ENCODE assay signal across 8 mouse cellular contexts in the genomic region with DNA sequence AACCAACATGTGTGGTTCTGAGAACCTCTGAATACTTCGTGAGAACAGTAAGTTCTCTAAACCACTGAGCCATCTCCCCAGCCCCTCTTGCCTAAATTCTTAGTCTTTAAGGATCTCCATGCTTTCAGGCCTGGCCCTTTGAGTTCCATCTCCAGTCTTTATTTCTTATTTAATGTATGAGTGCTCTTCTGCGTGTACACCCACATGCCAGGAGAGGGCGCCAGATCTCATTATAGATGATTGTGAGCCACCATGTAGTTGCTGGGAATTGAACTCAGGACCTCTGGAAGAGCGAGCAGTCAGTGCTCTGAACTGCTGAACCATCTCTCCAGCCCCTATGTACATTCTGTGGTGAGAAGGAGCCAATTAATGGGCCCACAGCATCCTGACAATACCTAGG. TPM values are rescaled to one million over a fixed set of nuclear protein-coding genes. Genes with fewer than 3 reads are reported as not detected.
DNase-seq lines count a peak whose midpoint lies in the region; ATAC-seq and TF ChIP-seq lines count a peak whose summit lies in the region.

No protein-coding gene starts in this region.

- no peak for ATAC-seq in heart, embryonic 12.5 days (ENCODE audit: insufficient number of reproducible peaks, low FRiP score)
- ATAC-seq in megakaryocyte-erythroid progenitor cell, adult 5-6 weeks (replicated peaks; ENCODE audit: low FRiP score, low TSS enrichment, poor library complexity, severe bottlenecking): no peak

- intact Hi-C loops in heart, adult 2 months (cut with DNase I): no loop called here

- WGBS in heart, adult 2 months: 70% methylated on average over 4 of the region's 4 CpGs
- 54% methylated on average over 4 of the region's 4 CpGs for WGBS in heart, embryonic 12.5 days
- WGBS in bone marrow, adult 2 months: 48% methylated on average over 4 of the region's 4 CpGs
- 63% methylated on average over 4 of the region's 4 CpGs for WGBS in liver, adult 2 months

- TF ChIP-seq EP300 in heart, adult 2 months (IDR thresholded peaks at IDR 0.05; ENCODE audit: insufficient read depth, low read depth, low read length): no peak

- no peak for TF ChIP-seq POLR2A in heart, adult 2 months (IDR thresholded peaks at IDR 0.05; ENCODE audit: insufficient read depth, low read depth, low read length)
- no peak for TF ChIP-seq POLR2A in bone marrow, adult 2 months (IDR thresholded peaks at IDR 0.05; ENCODE audit: borderline replicate concordance, control insufficient read depth, low read depth, low read length)
- TF ChIP-seq POLR2A in liver, adult 2 months (IDR thresholded peaks at IDR 0.05; ENCODE audit: extremely low read depth, insufficient read depth, low read length): no peak

- no peak overlapping the region for H3K4me3 ChIP-seq in heart, adult 2 months
- no peak overlapping the region for H3K4me3 ChIP-seq in heart, embryonic 12.5 days
- H3K4me3 ChIP-seq in bone marrow, adult 2 months (replicated peaks; ENCODE audit: control insufficient read depth, low read depth, low read length): no peak overlapping the region
- H3K4me3 ChIP-seq in liver, adult 2 months (ENCODE audit: insufficient read depth, low read depth, low read length): no peak overlapping the region

- no peaks in the 10 kb centered on the region for H3K79me2 ChIP-seq in heart, adult 2 months (replicated peaks; ENCODE audit: control insufficient read depth, insufficient read depth, low read length)
- H3K79me2 ChIP-seq in liver, adult 2 months (ENCODE audit: control insufficient read depth, insufficient read depth, low read length): peaks cover 12% of the 10 kb centered on the region; the same call in 1 of the 2 replicates

- H3K9ac ChIP-seq in heart, adult 2 months (ENCODE audit: low read depth, low read length): no peak overlapping the region
- H3K9ac ChIP-seq in heart, embryonic 12.5 days: no peak overlapping the region
- no peak overlapping the region for H3K9ac ChIP-seq in liver, adult 2 months (ENCODE audit: low read depth, low read length)

- no peak for DNase-seq in heart, adult 2 months
- peak; percentile 83 for DNase-seq in CD4-positive, CD25-positive, alpha-beta regulatory T cell, adult 2 months (ENCODE audit: low read depth, low spot score)
- DNase-seq in liver, adult 2 months (ENCODE audit: extremely low read depth, low read depth, low spot score): no peak
- DNase-seq in thymus, postnatal 4 days: peak; percentile 82
- DNase-seq in urinary bladder, postnatal 4 days (ENCODE audit: low spot score in 2 of 2): no peak

- H3K36me3 ChIP-seq in heart, adult 2 months (ENCODE audit: control insufficient read depth, insufficient read depth, low read length): no peaks in the 10 kb centered on the region
- H3K36me3 ChIP-seq in heart, embryonic 12.5 days: peaks cover 30% of the 10 kb centered on the region
- H3K36me3 ChIP-seq in liver, adult 2 months (ENCODE audit: control insufficient read depth, insufficient read depth, low read length): peaks cover 13% of the 10 kb centered on the region; the same call in 1 of the 2 replicates

- H3K27me3 ChIP-seq in heart, adult 2 months (ENCODE audit: control insufficient read depth, insufficient read depth, low read length): no peaks in the 10 kb centered on the region
- H3K27me3 ChIP-seq in heart, embryonic 12.5 days (replicated peaks): peaks cover 11% of the 10 kb centered on the region
- no peaks in the 10 kb centered on the region for H3K27me3 ChIP-seq in liver, adult 2 months (ENCODE audit: control insufficient read depth, insufficient read depth, low read length)

- TF ChIP-seq CTCF in heart, adult 2 months (IDR thresholded peaks at IDR 0.05): peak; percentile 74
- TF ChIP-seq CTCF in bone marrow, adult 2 months (IDR thresholded peaks at IDR 0.05; ENCODE audit: control insufficient read depth, insufficient read depth, low read length): peak; percentile 45
- TF ChIP-seq CTCF in liver, adult 2 months (IDR thresholded peaks at IDR 0.05; ENCODE audit: low read depth, low read length): peak; percentile 48; the same call in 1 of the 2 replicates

- H3K9me3 ChIP-seq in heart, embryonic 12.5 days (replicated peaks): no peaks in the 10 kb centered on the region

- peaks cover 6% of the 10 kb centered on the region for H3K4me1 ChIP-seq in heart, adult 2 months (ENCODE audit: control insufficient read depth, insufficient read depth, low read length)
- peaks cover 18% of the 10 kb centered on the region for H3K4me1 ChIP-seq in heart, embryonic 12.5 days (replicated peaks)
- H3K4me1 ChIP-seq in bone marrow, adult 2 months (ENCODE audit: control insufficient read depth, insufficient read depth, low read length): peaks cover 4% of the 10 kb centered on the region
- H3K4me1 ChIP-seq in liver, adult 2 months (ENCODE audit: control insufficient read depth, insufficient read depth, low read length): peaks cover 14% of the 10 kb centered on the region

- H3K4me2 ChIP-seq in heart, embryonic 12.5 days: no peak overlapping the region

- no peak overlapping the region for H3K27ac ChIP-seq in heart, adult 2 months
- no peak overlapping the region for H3K27ac ChIP-seq in heart, embryonic 12.5 days (ENCODE audit: poor library complexity, severe bottlenecking)
- no peak overlapping the region for H3K27ac ChIP-seq in bone marrow, adult 2 months (ENCODE audit: control insufficient read depth, insufficient read depth, low read depth, low read length, poor library complexity)
- H3K27ac ChIP-seq in liver, adult 2 months (replicated peaks; ENCODE audit: insufficient read depth, low read depth, low read length): no peak overlapping the region

RNA-seq across cellular contexts. Expression of a gene that starts 2.1 kb away (rescaled TPM):
- total RNA-seq in heart, adult 2 months (2021): 10 to 100 TPM; 48.4 to 51.3 TPM
- polyA plus RNA-seq in heart, adult 2 months (2012; rRNA removed): 30.9 and 40.2 TPM in 2 replicates
- 51.5 and 54.1 TPM in 2 replicates for polyA plus RNA-seq in heart, embryonic 12.5 days (2016; fragmentation: Nextera tagmentation; extraction: Ambion mirVana)
- 10.9 and 12.1 TPM in 2 replicates for polyA plus RNA-seq in bone marrow, adult 2 months (2011; ENCODE audit: insufficient read depth, insufficient read length, low replicate concordance, missing spikeins)
- total RNA-seq in liver, adult 2 months (2014; rRNA removed): 142 and 183 TPM in 2 replicates
- 144 and 155 TPM in 2 replicates for polyA plus RNA-seq in liver, adult 2 months (2012; rRNA removed)
- 32.1 and 33.8 TPM in 2 replicates for total RNA-seq in megakaryocyte-erythroid progenitor cell, adult 5-6 weeks (2014; fragmentation: Nextera tagmentation)
- total RNA-seq in megakaryocyte-erythroid progenitor cell, adult 5-6 weeks (2017): 8.8 and 14.8 TPM in 2 replicates

RNA-seq across cellular contexts. Expression of a gene that starts 2.1 kb away (rescaled TPM):
- total RNA-seq in heart, adult 2 months (2021): 1 to 10 TPM; 5.1 to 5.9 TPM
- polyA plus RNA-seq in heart, adult 2 months (2012; rRNA removed): 22.7 and 22.8 TPM in 2 replicates
- polyA plus RNA-seq in heart, embryonic 12.5 days (2016; fragmentation: Nextera tagmentation; extraction: Ambion mirVana): 10.6 and 11.3 TPM in 2 replicates
- 6.4 and 12.2 TPM in 2 replicates for polyA plus RNA-seq in bone marrow, adult 2 months (2011; ENCODE audit: insufficient read depth, insufficient read length, low replicate concordance, missing spikeins)
- 6.1 and 13.0 TPM in 2 replicates for total RNA-seq in liver, adult 2 months (2014; rRNA removed)
- polyA plus RNA-seq in liver, adult 2 months (2012; rRNA removed): 37.2 and 42.8 TPM in 2 replicates
- total RNA-seq in megakaryocyte-erythroid progenitor cell, adult 5-6 weeks (2014; fragmentation: Nextera tagmentation): 2.3 and 3.1 TPM in 2 replicates
- total RNA-seq in megakaryocyte-erythroid progenitor cell, adult 5-6 weeks (2017): 4.0 and 6.6 TPM in 2 replicates

RNA-seq across cellular contexts. Expression of a gene that starts 39.7 kb away (rescaled TPM):
- 10 to 100 TPM; 27.1 to 31.3 TPM for total RNA-seq in heart, adult 2 months (2021)
- 16.5 TPM in 2 replicates for polyA plus RNA-seq in heart, adult 2 months (2012; rRNA removed)
- 77.1 and 77.9 TPM in 2 replicates for polyA plus RNA-seq in heart, embryonic 12.5 days (2016; fragmentation: Nextera tagmentation; extraction: Ambion mirVana)
- polyA plus RNA-seq in bone marrow, adult 2 months (2011; ENCODE audit: insufficient read depth, insufficient read length, low replicate concordance, missing spikeins): 64.0 and 64.4 TPM in 2 replicates
- total RNA-seq in liver, adult 2 months (2014; rRNA removed): 26.0 and 27.9 TPM in 2 replicates
- 17.2 and 22.8 TPM in 2 replicates for polyA plus RNA-seq in liver, adult 2 months (2012; rRNA removed)
- 200 and 273 TPM in 2 replicates for total RNA-seq in megakaryocyte-erythroid progenitor cell, adult 5-6 weeks (2014; fragmentation: Nextera tagmentation)
- total RNA-seq in megakaryocyte-erythroid progenitor cell, adult 5-6 weeks (2017): 118 and 136 TPM in 2 replicates

RNA-seq across cellular contexts. Expression of a gene that starts 39.8 kb away (rescaled TPM):
- total RNA-seq in heart, adult 2 months (2021): 10 to 100 TPM; 45.5 to 47.4 TPM
- 47.5 and 57.6 TPM in 2 replicates for polyA plus RNA-seq in heart, adult 2 months (2012; rRNA removed)
- polyA plus RNA-seq in heart, embryonic 12.5 days (2016; fragmentation: Nextera tagmentation; extraction: Ambion mirVana): 52.0 and 52.6 TPM in 2 replicates
- 15.4 and 18.7 TPM in 2 replicates for polyA plus RNA-seq in bone marrow, adult 2 months (2011; ENCODE audit: insufficient read depth, insufficient read length, low replicate concordance, missing spikeins)
- 23.0 and 23.6 TPM in 2 replicates for total RNA-seq in liver, adult 2 months (2014; rRNA removed)
- 22.2 and 22.3 TPM in 2 replicates for polyA plus RNA-seq in liver, adult 2 months (2012; rRNA removed)
- 30.4 and 34.5 TPM in 2 replicates for total RNA-seq in megakaryocyte-erythroid progenitor cell, adult 5-6 weeks (2014; fragmentation: Nextera tagmentation)
- total RNA-seq in megakaryocyte-erythroid progenitor cell, adult 5-6 weeks (2017): 23.9 and 55.9 TPM in 2 replicates

RNA-seq across cellular contexts. Expression of a gene that starts 39.8 kb away (rescaled TPM):
- 100 to 1,000 TPM in 1 of 2 experiments, 10 to 100 TPM in 1; 90.0 to 109 TPM for total RNA-seq in heart, adult 2 months (2021)
- polyA plus RNA-seq in heart, adult 2 months (2012; rRNA removed): 107 and 123 TPM in 2 replicates
- polyA plus RNA-seq in heart, embryonic 12.5 days (2016; fragmentation: Nextera tagmentation; extraction: Ambion mirVana): 64.9 and 65.4 TPM in 2 replicates
- polyA plus RNA-seq in bone marrow, adult 2 months (2011; ENCODE audit: insufficient read depth, insufficient read length, low replicate concordance, missing spikeins): 31.7 and 52.8 TPM in 2 replicates
- 56.7 and 94.2 TPM in 2 replicates for total RNA-seq in liver, adult 2 months (2014; rRNA removed)
- polyA plus RNA-seq in liver, adult 2 months (2012; rRNA removed): 109 and 149 TPM in 2 replicates
- total RNA-seq in megakaryocyte-erythroid progenitor cell, adult 5-6 weeks (2014; fragmentation: Nextera tagmentation): 164 and 201 TPM in 2 replicates
- 78.1 and 79.4 TPM in 2 replicates for total RNA-seq in megakaryocyte-erythroid progenitor cell, adult 5-6 weeks (2017)

Comparison
In these comparisons a context has a peak if more than half of its experiments do, and no peak if none do; other contexts are left out.
1. DNase-seq: peak in CD4-positive, CD25-positive, alpha-beta regulatory T cell, adult 2 months (single experiment) and thymus, postnatal 4 days (single experiment); none in heart, adult 2 months (0 of 2), liver, adult 2 months (single experiment) and urinary bladder, postnatal 4 days (0 of 2).
2. Peak in every context shown above with its lines, with median percentiles within 50 percentile points of each other: CTCF ChIP-seq.